Mouse (Mus musculus) ES-Bruce4 (cell line): ENCODE measurements around the gene Sgce. TPM values are rescaled to one million over a fixed set of nuclear protein-coding genes. Genes with fewer than 3 reads are reported as not detected.
A peak's percentile ranks its signal among the peaks of the same experiment; 100 is the strongest.

Source experiments
- H3K27ac ChIP-seq: 2 replicates; pipeline ENCODE4 v1.5.1; 2012; ENCODE audit warnings: low read length, inconsistent platforms; ENCODE audit not compliant: insufficient read depth
- H3K27me3 ChIP-seq: 2 replicates; pipeline ENCODE4 v1.6.1; 2012; ENCODE audit warnings: mild to moderate bottlenecking, low read length, inconsistent platforms; ENCODE audit not compliant: control insufficient read depth, poor library complexity, insufficient read depth, severe bottlenecking
- H3K36me3 ChIP-seq: 2 replicates; pipeline ENCODE4 v1.6.1; 2012; ENCODE audit warnings: inconsistent platforms, mild to moderate bottlenecking, low read length, moderate library complexity; ENCODE audit not compliant: control insufficient read depth, poor library complexity, insufficient read depth, severe bottlenecking
- H3K4me1 ChIP-seq: one replicate; pipeline ENCODE4 v1.8.1; 2011; ENCODE audit warnings: low read length; ENCODE audit not compliant: control insufficient read depth, insufficient read depth
- H3K4me3 ChIP-seq: 2 replicates; pipeline ENCODE4 v1.5.1; 2011; ENCODE audit warnings: low read depth, mild to moderate bottlenecking, low read length
- H3K9ac ChIP-seq: 2 replicates; pipeline ENCODE4 v1.6.1; 2012; ENCODE audit warnings: low read depth, mild to moderate bottlenecking, inconsistent platforms; ENCODE audit not compliant: poor library complexity, severe bottlenecking
- H3K9me3 ChIP-seq: replicated peaks from 2 replicates; pipeline ENCODE4 v1.6.1; 2012; ENCODE audit warnings: mild to moderate bottlenecking, low read length, inconsistent platforms; ENCODE audit not compliant: control insufficient read depth, poor library complexity, insufficient read depth, severe bottlenecking
- CTCF ChIP-seq: IDR thresholded peaks from one replicate; pipeline ENCODE4 v1.8.1; 2011; ENCODE audit warnings: low read depth, low read length
- EP300 ChIP-seq: IDR thresholded peaks from 2 replicates; pipeline ENCODE4 v1.6.1; 2011; ENCODE audit warnings: low read depth, low read length; ENCODE audit not compliant: insufficient read depth
- POLR2A ChIP-seq: IDR thresholded peaks from one replicate; pipeline ENCODE4 v1.8.1; 2011; ENCODE audit warnings: low read length; ENCODE audit not compliant: insufficient read depth
- polyA plus RNA-seq: library from polyadenylated mRNA; stranded (reverse); fragments of >200 nt; gene quantifications from 2 replicates; pipeline ENCODE4 v1.2.4, GENCODE M21; 2011; ENCODE audit warnings: low read depth; ENCODE audit not compliant: missing spikeins, insufficient read depth, insufficient read length

Gene Sgce
- polyA plus RNA-seq, 1 experiment: 35.6 TPM

- Histone ChIP-seq H3K27ac (no peak overlapping the region), H3K9me3 (no peaks in the 10 kb centered on the region; the same call in 1 of the 2 replicates), H3K36me3 (no peaks in the 10 kb centered on the region), H3K27me3 (no peaks in the 10 kb centered on the region; the same call in 1 of the 2 replicates), H3K9ac (no peak overlapping the region), H3K4me1 (peaks cover 2% of the 10 kb centered on the region), H3K4me3 (no peak overlapping the region)
- no peak for TF ChIP-seq CTCF
- TF ChIP-seq POLR2A: no peak
- TF ChIP-seq EP300: no peak
Measured at GRCm38 (mm10) chr6:4740511-4740910, 6.5 kb downstream of the Sgce start.

GRCm38 (mm10) chr6:4739522-4740355 is 7.3 kb downstream of the Sgce start:
- no peaks in the 10 kb centered on the region; the same call in 1 of the 2 replicates for H3K27me3 ChIP-seq
- H3K36me3 ChIP-seq: no peaks in the 10 kb centered on the region
- H3K4me1 ChIP-seq: peaks cover 2% of the 10 kb centered on the region
- H3K4me3 ChIP-seq: no peak overlapping the region
- TF ChIP-seq EP300 (0 out of 2 replicates have a peak, but pooled peaks have one; percentile 52), POLR2A (no peak), CTCF (no peak)
- H3K9me3 ChIP-seq: no peaks in the 10 kb centered on the region
- H3K9ac ChIP-seq: no peak overlapping the region
- peak overlapping the region; percentile 48 for H3K27ac ChIP-seq

GRCm38 (mm10) chr6:4738717-4739116 is 8.3 kb downstream of the Sgce start:
- Histone ChIP-seq H3K36me3 (no peaks in the 10 kb centered on the region), H3K27ac (peak overlapping the region; percentile 49), H3K27me3 (no peaks in the 10 kb centered on the region), H3K4me1 (peaks cover 2% of the 10 kb centered on the region), H3K9ac (no peak overlapping the region), H3K9me3 (no peaks in the 10 kb centered on the region), H3K4me3 (0 out of 2 replicates have a peak overlapping the region, but pooled peaks have one; percentile 23)
- TF ChIP-seq CTCF: no peak
- no peak for TF ChIP-seq POLR2A
- TF ChIP-seq EP300: no peak

- Histone ChIP-seq H3K36me3 (no peaks in the 10 kb centered on the region), H3K9ac (no peak overlapping the region), H3K4me3 (0 out of 2 replicates have a peak overlapping the region, but pooled peaks have one; percentile 23), H3K27ac (peak overlapping the region; percentile 6; the same call in 1 of the 2 replicates), H3K9me3 (no peaks in the 10 kb centered on the region), H3K27me3 (no peaks in the 10 kb centered on the region), H3K4me1 (peaks cover 2% of the 10 kb centered on the region)
- TF ChIP-seq POLR2A (no peak), EP300 (no peak), CTCF (no peak)
Measured at GRCm38 (mm10) chr6:4738034-4738629, 8.9 kb downstream of the Sgce start.

- H3K27ac ChIP-seq: no peak overlapping the region
- TF ChIP-seq CTCF (no peak), POLR2A (no peak)
- H3K4me3 ChIP-seq: no peak overlapping the region
- peaks cover 2% of the 10 kb centered on the region for H3K4me1 ChIP-seq
- H3K9me3 ChIP-seq: no peaks in the 10 kb centered on the region
- no peaks in the 10 kb centered on the region for H3K27me3 ChIP-seq
- H3K36me3 ChIP-seq: no peaks in the 10 kb centered on the region
- H3K9ac ChIP-seq: no peak overlapping the region
Measured at GRCm38 (mm10) chr6:4736372-4736771, 10.6 kb downstream of the Sgce start.

GRCm38 (mm10) chr6:4733208-4733607 is 13.8 kb downstream of the Sgce start:
- no peak overlapping the region for H3K4me3 ChIP-seq
- H3K9me3 ChIP-seq: no peaks in the 10 kb centered on the region
- H3K27me3 ChIP-seq: no peaks in the 10 kb centered on the region
- no peak for TF ChIP-seq CTCF
- no peak for TF ChIP-seq POLR2A
- TF ChIP-seq EP300: no peak
- no peaks in the 10 kb centered on the region for H3K36me3 ChIP-seq
- H3K9ac ChIP-seq: peak overlapping the region; percentile 29; the same call in 1 of the 2 replicates
- no peaks in the 10 kb centered on the region for H3K4me1 ChIP-seq
- H3K27ac ChIP-seq: peak overlapping the region; percentile 13; the same call in 1 of the 2 replicates
